In the genomic region with DNA sequence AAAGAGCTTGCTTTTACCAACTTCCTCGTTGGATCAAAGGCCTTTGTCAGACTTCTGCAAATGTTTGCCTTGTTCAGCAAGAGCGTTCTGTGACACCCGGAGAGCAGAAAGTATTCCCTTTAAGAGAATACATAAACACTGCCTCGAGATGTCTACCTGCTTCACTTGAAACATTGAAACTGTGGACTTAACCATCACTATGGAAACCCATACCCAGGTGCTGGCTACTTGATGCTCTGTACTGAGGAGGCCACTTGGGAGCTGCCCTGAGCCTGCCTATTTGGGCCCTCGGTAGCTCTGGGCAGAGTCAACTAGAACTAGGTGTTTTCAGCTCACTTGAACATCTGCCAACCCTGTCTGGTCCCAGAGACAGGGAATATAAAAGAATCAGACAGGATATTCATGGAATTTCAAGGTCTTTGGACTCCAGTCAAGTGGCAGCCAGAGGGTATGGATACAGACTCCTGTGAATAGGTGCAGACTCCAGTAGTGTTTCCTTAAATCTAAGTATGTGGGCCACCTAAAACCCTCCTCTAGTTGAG, we compare ENCODE assay signal across 11 mouse cellular contexts.
A peak's percentile ranks its signal among the peaks of the same experiment; 100 is the strongest.
DNase-seq lines count a peak whose midpoint lies in the region; ATAC-seq lines count a peak whose summit lies in the region.
"Had no signal": no experiment of that assay in that cellular context is flagged by ENCODE, and none has a peak within 500 bp of the region (broad histone marks: within the 10 kb centered on the region; RNA-seq: fewer than 3 reads in every experiment).

No protein-coding gene starts in this region.

- H3K79me2 ChIP-seq in macrophage (ENCODE audit: inconsistent target), result no peaks in the 10 kb centered on the region

- 66% methylated on average over 5 of the region's 5 CpGs for WGBS in hindbrain, embryonic 12.5 days
- 78% methylated on average over 5 of the region's 5 CpGs for WGBS in hindbrain, embryonic 10.5 days
- WGBS in neural tube, embryonic 13.5 days, result 52% methylated on average over 5 of the region's 5 CpGs
- 20% methylated on average over 5 of the region's 5 CpGs for WGBS in macrophage (ENCODE audit: missing documents)

- H3K36me3 ChIP-seq in hindbrain, embryonic 12.5 days, result no peaks in the 10 kb centered on the region
- no peaks in the 10 kb centered on the region for H3K36me3 ChIP-seq in hindbrain, embryonic 10.5 days
- H3K36me3 ChIP-seq in neural tube, embryonic 13.5 days, result no peaks in the 10 kb centered on the region
- no peaks in the 10 kb centered on the region for H3K36me3 ChIP-seq in macrophage (ENCODE audit: inconsistent target)

- H3K27me3 ChIP-seq in hindbrain, embryonic 12.5 days, result no peaks in the 10 kb centered on the region
- no peaks in the 10 kb centered on the region for H3K27me3 ChIP-seq in hindbrain, embryonic 10.5 days (ENCODE audit: insufficient read depth, poor library complexity, severe bottlenecking)
- no peaks in the 10 kb centered on the region for H3K27me3 ChIP-seq in neural tube, embryonic 13.5 days
- H3K27me3 ChIP-seq: limb, embryonic 13.5 days had no signal

- peak overlapping the region; percentile 24; the same call in 1 of the 2 replicates for H3K27ac ChIP-seq in hindbrain, embryonic 12.5 days
- no peak overlapping the region for H3K27ac ChIP-seq in hindbrain, embryonic 10.5 days
- H3K27ac ChIP-seq in neural tube, embryonic 13.5 days (replicated peaks), result peak overlapping the region; percentile 64
- H3K27ac ChIP-seq in macrophage, result 0 out of 2 replicates have a peak overlapping the region, but pooled peaks have one; percentile 5
- H3K27ac ChIP-seq: kidney, postnatal 0 days; limb, embryonic 13.5 days had no signal

- H3K4me2 ChIP-seq in hindbrain, embryonic 12.5 days (replicated peaks), result no peak overlapping the region
- no peak overlapping the region for H3K4me2 ChIP-seq in neural tube, embryonic 13.5 days
- H3K4me2 ChIP-seq: limb, embryonic 13.5 days had no signal

- no peaks in the 10 kb centered on the region for H3K9me3 ChIP-seq in hindbrain, embryonic 12.5 days (replicated peaks)
- H3K9me3 ChIP-seq in hindbrain, embryonic 10.5 days, result no peaks in the 10 kb centered on the region
- no peaks in the 10 kb centered on the region for H3K9me3 ChIP-seq in neural tube, embryonic 13.5 days
- H3K9me3 ChIP-seq: limb, embryonic 13.5 days; megakaryocyte, embryonic 14.5 days had no signal

- peaks cover 45% of the 10 kb centered on the region for H3K4me1 ChIP-seq in hindbrain, embryonic 12.5 days
- peaks cover 18% of the 10 kb centered on the region for H3K4me1 ChIP-seq in hindbrain, embryonic 10.5 days (replicated peaks)
- peaks cover 46% of the 10 kb centered on the region for H3K4me1 ChIP-seq in neural tube, embryonic 13.5 days (replicated peaks)

- DNase-seq in hindbrain, embryonic 10.5 days (ENCODE audit: low spot score), result no peak
- DNase-seq in neural tube, embryonic 10.5 days (ENCODE audit: extremely low spot score, low spot score), result no peak
- DNase-seq in spleen, adult 18-20 months, result no peak
- DNase-seq in thymus, postnatal 14 days, result no peak
- DNase-seq: gastrocnemius, postnatal 14 days had no signal

- no peak for ATAC-seq in hindbrain, embryonic 12.5 days (ENCODE audit: low FRiP score)
- ATAC-seq in neural tube, embryonic 13.5 days (ENCODE audit: low read depth), result no peak

- no peak overlapping the region for H3K4me3 ChIP-seq in hindbrain, embryonic 12.5 days
- no peak overlapping the region for H3K4me3 ChIP-seq in hindbrain, embryonic 10.5 days
- no peak overlapping the region for H3K4me3 ChIP-seq in neural tube, embryonic 13.5 days
- H3K4me3 ChIP-seq in macrophage (ENCODE audit: inconsistent target), result no peak overlapping the region
- H3K4me3 ChIP-seq: limb, embryonic 13.5 days; megakaryocyte, embryonic 14.5 days had no signal

- no peak overlapping the region for H3K9ac ChIP-seq in hindbrain, embryonic 12.5 days
- H3K9ac ChIP-seq in neural tube, embryonic 13.5 days, result no peak overlapping the region
- H3K9ac ChIP-seq: limb, embryonic 13.5 days had no signal
